Mouse (Mus musculus) liver, embryonic 11.5 days (tissue): ENCODE data around the gene Fpr1. TPM values are rescaled to one million over a fixed set of nuclear protein-coding genes. Genes with fewer than 3 reads are reported as not detected.
"Not testable (repeated sequence)": the region's sequence is repeated elsewhere in the genome, so short reads cannot be mapped to it uniquely, and the experiment has no call there.

Experiments
- ATAC-seq: fragments of 200-750 bp; cut with Nextera tagmentation; replicated peaks from 2 replicates; pipeline ENCODE4 v1.8.0; 2017; ENCODE audit warnings: moderate number of reproducible peaks, mild to moderate bottlenecking, moderate TSS enrichment, moderate library complexity; ENCODE audit not compliant: low FRiP score
- DNase-seq: peaks from one replicate; pipeline ENCODE4 v3.0.0-alpha.2; 2017; ENCODE audit warnings: low spot score
- H3K27ac ChIP-seq: fragments of 300-500 bp; sonication (generic); 2 replicates; pipeline ENCODE4 v1.5.1; 2014; ENCODE audit warnings: mild to moderate bottlenecking, low read depth, low read length, control low read depth
- H3K27me3 ChIP-seq: fragments of 300-500 bp; sonication (generic); replicated peaks from 2 replicates; pipeline ENCODE4 v1.6.1; 2014; ENCODE audit warnings: low read length, mixed read lengths; ENCODE audit not compliant: control insufficient read depth, insufficient read depth
- H3K36me3 ChIP-seq: fragments of 300-500 bp; sonication (generic); 2 replicates; pipeline ENCODE4 v1.6.1; 2014; ENCODE audit warnings: mild to moderate bottlenecking, low read length, moderate library complexity, mixed read lengths; ENCODE audit not compliant: control insufficient read depth, insufficient read depth
- H3K4me1 ChIP-seq: fragments of 300-500 bp; sonication (generic); replicated peaks from 2 replicates; pipeline ENCODE4 v1.6.1; 2014; ENCODE audit warnings: low read length, mixed read lengths; ENCODE audit not compliant: control insufficient read depth, insufficient read depth
- H3K4me2 ChIP-seq: fragments of 300-500 bp; sonication (generic); 2 replicates; pipeline ENCODE4 v1.6.1; 2014; ENCODE audit warnings: mild to moderate bottlenecking, control low read depth, moderate library complexity
- H3K4me3 ChIP-seq: fragments of 300-500 bp; sonication (generic); 2 replicates; pipeline ENCODE4 v1.5.1; 2014; ENCODE audit warnings: low read depth, low read length, control low read depth
- H3K9ac ChIP-seq: fragments of 300-500 bp; sonication (generic); 2 replicates; pipeline ENCODE4 v1.6.1; 2014; ENCODE audit warnings: low read depth, low read length, control low read depth
- H3K9me3 ChIP-seq: fragments of 300-500 bp; sonication (generic); 2 replicates; pipeline ENCODE4 v1.6.1; 2016; ENCODE audit warnings: low read length, inconsistent platforms, mixed read lengths; ENCODE audit not compliant: control insufficient read depth
- WGBS: fragments of 180-500 bp; shearing (Covaris S2); extraction: QIAGEN DNeasy Blood & Tissue Kit; methylation state at CpG from one replicate; pipeline ENCODE4 v1.1.7; 2014; 5-methylcytosine and 5-hydroxymethylcytosine counted together
- polyA plus RNA-seq: library from polyadenylated mRNA; unstranded; fragments of >200 nt; fragmentation: Nextera tagmentation; extraction: Ambion mirVana; gene quantifications from 2 replicates; pipeline ENCODE4 v1.2.1, GENCODE M21; 2014

Fpr1 gene
- polyA plus RNA-seq, 1 experiment from 2014 or later, result 0.37 TPM

GRCm38 (mm10) chr17:17857446-17857845 lies 26.3 kb downstream of the Fpr1 start:
- no peak for DNase-seq
- no peak overlapping the region for H3K27ac ChIP-seq
- H3K36me3 ChIP-seq, result no peaks in the 10 kb centered on the region
- WGBS, result 61% methylated on average over 1 of the region's 1 CpGs
- H3K9me3 ChIP-seq, result no peaks in the 10 kb centered on the region
- no peak overlapping the region for H3K4me3 ChIP-seq
- H3K4me1 ChIP-seq, result no peaks in the 10 kb centered on the region
- ATAC-seq, result no peak
- H3K27me3 ChIP-seq, result no peaks in the 10 kb centered on the region
- H3K9ac ChIP-seq, result no peak overlapping the region
- H3K4me2 ChIP-seq, result no peak overlapping the region

DNA sequence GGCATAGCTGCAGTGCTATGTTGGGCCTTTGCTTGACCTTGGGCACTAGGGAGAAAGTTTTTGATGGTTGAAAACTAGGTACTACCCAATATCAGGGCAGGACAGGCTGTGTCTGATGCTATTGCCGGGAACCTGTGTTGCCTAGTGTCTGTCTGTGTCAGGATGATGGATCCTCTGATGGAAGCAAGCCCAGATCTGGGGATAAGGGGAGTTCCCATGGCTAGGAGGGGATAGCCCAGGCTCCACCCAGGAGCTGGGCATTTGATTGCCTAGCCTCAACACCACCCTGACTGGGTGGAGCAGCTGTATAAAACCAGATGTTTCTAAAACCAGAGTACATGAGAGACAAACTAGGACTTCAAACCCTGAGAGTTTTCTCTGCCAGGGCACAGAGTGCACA lies 27.1 kb downstream of the Fpr1 start:
- Histone ChIP-seq H3K4me1 (no peaks in the 10 kb centered on the region), H3K36me3 (no peaks in the 10 kb centered on the region), H3K9me3 (no peaks in the 10 kb centered on the region), H3K9ac (no peak overlapping the region), H3K27me3 (no peaks in the 10 kb centered on the region), H3K27ac (no peak overlapping the region), H3K4me3 (no peak overlapping the region), H3K4me2 (no peak overlapping the region)
- no peak for DNase-seq
- ATAC-seq, result no peak
- WGBS, result 53% methylated on average over 1 of the region's 1 CpGs

DNA sequence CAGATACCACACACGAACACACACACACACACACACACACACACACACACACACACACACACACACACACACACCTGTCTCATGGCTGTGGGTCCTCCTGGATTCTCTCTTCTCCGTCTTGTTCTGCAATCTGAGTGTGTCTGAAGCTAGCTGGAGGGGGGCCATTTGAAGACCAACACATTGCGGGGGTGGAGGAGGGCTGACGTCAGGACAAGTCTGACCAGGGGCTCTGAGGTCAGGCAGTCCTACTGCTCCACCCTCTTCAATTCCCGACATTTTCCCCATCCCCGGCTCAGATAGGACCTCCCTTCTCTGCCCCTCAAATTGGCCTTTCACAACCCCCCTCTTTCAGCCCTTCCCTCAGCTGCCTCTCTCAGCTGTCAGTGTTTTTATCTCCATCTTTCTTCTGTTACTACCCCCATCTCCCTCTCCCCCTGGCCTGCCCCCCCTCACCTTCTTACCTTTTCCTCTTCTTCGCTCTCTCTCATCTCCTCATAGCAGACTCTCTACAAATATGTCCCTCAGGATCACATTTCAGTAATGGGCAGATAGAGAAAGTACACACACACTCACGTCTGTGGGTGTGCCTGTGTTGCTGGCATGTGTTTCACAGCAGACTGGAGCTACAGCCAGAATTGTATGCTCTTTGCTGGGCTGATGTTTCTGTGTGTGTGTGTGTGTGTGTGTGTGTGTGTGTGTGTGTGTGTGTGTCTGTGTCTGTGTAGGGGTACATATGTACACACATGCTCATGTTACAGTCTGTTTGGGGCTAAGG lies 28.5 kb downstream of the Fpr1 start, which contains the start of gene Has1:
Gene Has1, minus strand, starts transcription at position 142 of the 775 bp plus-strand sequence.
- DNase-seq, result no peak
- no peaks in the 10 kb centered on the region for H3K36me3 ChIP-seq
- no peak for ATAC-seq
- peaks cover 9% of the 10 kb centered on the region for H3K27me3 ChIP-seq
- H3K4me3 ChIP-seq, result no peak within 1 kb of the TSS
- H3K9ac ChIP-seq, result no peak within 1 kb of the TSS
- H3K4me2 ChIP-seq, result no peak within 1 kb of the TSS
- 43% methylated on average over 8 of the region's 8 CpGs for WGBS
- no peaks in the 10 kb centered on the region for H3K4me1 ChIP-seq
- no peaks in the 10 kb centered on the region for H3K9me3 ChIP-seq
- no peak within 1 kb of the TSS for H3K27ac ChIP-seq

- WGBS, result 19% methylated on average over 55 of the region's 55 CpGs
- peaks cover 18% of the 10 kb centered on the region for H3K27me3 ChIP-seq
- H3K4me2 ChIP-seq, result peak overlapping the region; percentile 11
- no peak overlapping the region for H3K27ac ChIP-seq
- H3K9ac ChIP-seq, result no peak overlapping the region
- H3K4me1 ChIP-seq, result no peaks in the 10 kb centered on the region
- H3K4me3 ChIP-seq, result no peak overlapping the region; the same call in 1 of the 2 replicates
- H3K9me3 ChIP-seq, result no peaks in the 10 kb centered on the region
- no peaks in the 10 kb centered on the region for H3K36me3 ChIP-seq
- ATAC-seq (no peak), DNase-seq (no peak)
Measured at GRCm38 (mm10) chr17:17849906-17850712, 33.6 kb downstream of the Fpr1 start.

DNA sequence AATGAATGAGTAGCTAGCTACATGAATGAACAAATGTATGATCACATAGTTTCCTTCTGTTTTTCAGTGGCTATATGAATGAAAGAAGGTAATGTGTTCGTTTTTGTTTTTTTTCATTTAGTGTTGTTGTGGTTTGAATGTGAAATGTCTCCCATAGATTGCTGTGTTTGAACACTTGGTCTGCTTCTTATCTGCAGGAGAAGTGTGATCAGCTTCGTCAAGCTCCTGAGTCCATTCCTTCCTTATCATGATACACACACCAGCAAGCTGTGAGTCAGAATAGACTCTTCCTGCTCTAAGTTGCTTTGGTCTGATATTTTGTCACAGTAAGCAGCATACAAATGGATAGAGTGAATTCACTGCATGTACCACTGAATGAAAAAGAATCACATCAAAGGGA lies 34.8 kb downstream of the Fpr1 start:
- 40% methylated on average over 2 of the region's 2 CpGs for WGBS
- H3K4me1 ChIP-seq, result no peaks in the 10 kb centered on the region
- no peaks in the 10 kb centered on the region for H3K9me3 ChIP-seq
- ATAC-seq, result peak; percentile 77
- no peaks in the 10 kb centered on the region for H3K36me3 ChIP-seq
- H3K27me3 ChIP-seq, result peaks cover 18% of the 10 kb centered on the region
- no peak overlapping the region for H3K4me3 ChIP-seq
- DNase-seq, result no peak
- no peak overlapping the region for H3K4me2 ChIP-seq
- no peak overlapping the region for H3K27ac ChIP-seq
- H3K9ac ChIP-seq, result no peak overlapping the region

DNA sequence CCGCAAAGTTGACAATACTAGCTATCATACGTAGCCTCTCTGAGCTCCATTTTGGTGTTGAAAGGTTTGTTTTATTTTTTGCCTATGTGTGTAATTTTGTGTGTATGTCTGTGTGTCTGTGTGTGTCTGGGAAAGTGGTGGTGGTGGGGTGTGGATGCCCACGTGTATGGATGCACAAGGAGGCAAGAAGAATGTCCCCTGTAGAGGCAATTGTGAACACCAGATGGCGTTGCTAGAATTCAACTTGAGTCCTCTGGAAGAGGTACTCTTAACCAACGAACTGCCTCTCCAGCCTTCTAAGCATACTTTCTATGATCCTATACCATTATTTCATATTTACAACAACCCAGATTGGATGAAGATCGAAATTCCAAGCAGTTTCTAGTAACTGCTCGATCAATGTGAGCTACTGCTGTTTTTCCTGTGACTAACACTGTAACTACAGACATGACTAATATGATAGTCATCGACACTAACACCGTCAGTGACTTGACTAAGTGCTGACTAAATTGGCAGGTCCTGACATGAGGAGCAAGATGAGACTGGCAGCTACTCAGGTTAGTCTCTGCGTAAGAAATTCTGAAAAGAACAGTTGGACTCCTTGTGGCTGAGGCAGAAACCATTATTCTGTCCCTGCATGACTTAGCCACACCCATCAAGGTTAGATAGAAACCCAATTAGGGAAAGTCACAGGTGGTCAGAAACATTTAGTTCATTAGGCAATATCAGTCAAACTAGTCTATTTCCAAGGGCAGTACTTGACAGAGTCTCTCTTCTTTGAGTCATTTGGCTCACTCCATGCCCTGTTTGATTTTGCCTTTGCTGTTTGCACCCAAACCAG lies 38.3 kb downstream of the Fpr1 start:
- Histone ChIP-seq H3K4me2 (no peak overlapping the region), H3K4me1 (no peaks in the 10 kb centered on the region), H3K9ac (no peak overlapping the region), H3K27me3 (peaks cover 11% of the 10 kb centered on the region), H3K4me3 (no peak overlapping the region), H3K27ac (no peak overlapping the region), H3K9me3 (no peaks in the 10 kb centered on the region), H3K36me3 (no peaks in the 10 kb centered on the region)
- DNase-seq (no peak), ATAC-seq (no peak)
- 69% methylated on average over 10 of the region's 10 CpGs for WGBS

- H3K4me2 ChIP-seq, H3K27ac ChIP-seq, H3K4me1 ChIP-seq, H3K9ac ChIP-seq, H3K9me3 ChIP-seq, H3K27me3 ChIP-seq, ATAC-seq, H3K36me3 ChIP-seq, DNase-seq, H3K4me3 ChIP-seq: not testable (repeated sequence)
- 73% methylated on average over 3 of the region's 3 CpGs for WGBS
Measured at GRCm38 (mm10) chr17:17844606-17845005, 39.1 kb downstream of the Fpr1 start.

DNA sequence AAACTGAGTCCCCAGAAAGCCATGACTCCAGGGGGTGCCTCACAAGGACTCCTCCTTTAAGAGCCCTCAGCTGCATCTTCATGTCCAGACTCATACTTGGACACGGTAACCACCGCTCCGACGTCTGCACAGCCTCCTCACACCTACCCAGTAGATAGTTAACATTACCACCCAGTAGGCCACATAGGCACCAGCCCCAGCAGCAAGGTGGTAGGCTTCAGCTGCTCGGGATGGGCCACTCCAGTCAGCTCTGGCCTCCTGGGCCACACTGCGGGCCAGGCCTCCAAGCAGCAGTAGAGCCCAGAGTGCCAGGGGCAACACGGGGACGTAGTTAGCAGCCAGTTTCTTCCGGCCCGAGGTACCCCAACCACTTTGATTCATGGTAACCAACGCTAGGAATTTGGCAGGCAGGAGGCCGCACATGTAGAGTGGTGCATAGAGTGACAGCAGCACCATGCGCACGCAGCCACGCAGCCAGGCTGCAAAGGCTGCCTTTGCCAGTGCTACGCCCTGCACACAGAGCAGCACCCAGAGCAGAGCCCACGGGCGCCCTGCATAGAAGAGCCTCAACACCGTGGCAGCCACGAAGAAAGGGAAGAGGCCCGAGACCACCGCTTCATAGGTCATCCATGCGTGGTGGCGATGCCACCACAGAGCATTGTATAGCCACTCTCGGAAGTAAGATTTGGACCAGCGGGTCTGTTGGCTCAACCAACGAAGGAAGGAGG lies 40.0 kb downstream of the Fpr1 start:
- no peak overlapping the region for H3K4me3 ChIP-seq
- no peak overlapping the region for H3K4me2 ChIP-seq
- H3K9me3 ChIP-seq, result no peaks in the 10 kb centered on the region
- H3K36me3 ChIP-seq, result 0 out of 2 replicates have a peak, but pooled peaks cover 2% of the 10 kb centered on the region
- WGBS, result 72% methylated on average over 27 of the region's 27 CpGs
- ATAC-seq (0 out of 2 replicates have a peak, but pooled peaks have one; percentile 27), DNase-seq (no peak)
- no peak overlapping the region for H3K9ac ChIP-seq
- H3K27me3 ChIP-seq, result no peaks in the 10 kb centered on the region
- H3K27ac ChIP-seq, result no peak overlapping the region
- H3K4me1 ChIP-seq, result peaks cover 4% of the 10 kb centered on the region; the same call in 1 of the 2 replicates
